Mouse (Mus musculus): ENCODE results near the gene Nrcam.

The Nrcam gene

GRCm38 (mm10) chr12:44432727-44433126 lies 104.0 kb downstream of the Nrcam start:
- DNase-seq (ENCODE audit: low spot score in 2 of 2), result no peak

DNA sequence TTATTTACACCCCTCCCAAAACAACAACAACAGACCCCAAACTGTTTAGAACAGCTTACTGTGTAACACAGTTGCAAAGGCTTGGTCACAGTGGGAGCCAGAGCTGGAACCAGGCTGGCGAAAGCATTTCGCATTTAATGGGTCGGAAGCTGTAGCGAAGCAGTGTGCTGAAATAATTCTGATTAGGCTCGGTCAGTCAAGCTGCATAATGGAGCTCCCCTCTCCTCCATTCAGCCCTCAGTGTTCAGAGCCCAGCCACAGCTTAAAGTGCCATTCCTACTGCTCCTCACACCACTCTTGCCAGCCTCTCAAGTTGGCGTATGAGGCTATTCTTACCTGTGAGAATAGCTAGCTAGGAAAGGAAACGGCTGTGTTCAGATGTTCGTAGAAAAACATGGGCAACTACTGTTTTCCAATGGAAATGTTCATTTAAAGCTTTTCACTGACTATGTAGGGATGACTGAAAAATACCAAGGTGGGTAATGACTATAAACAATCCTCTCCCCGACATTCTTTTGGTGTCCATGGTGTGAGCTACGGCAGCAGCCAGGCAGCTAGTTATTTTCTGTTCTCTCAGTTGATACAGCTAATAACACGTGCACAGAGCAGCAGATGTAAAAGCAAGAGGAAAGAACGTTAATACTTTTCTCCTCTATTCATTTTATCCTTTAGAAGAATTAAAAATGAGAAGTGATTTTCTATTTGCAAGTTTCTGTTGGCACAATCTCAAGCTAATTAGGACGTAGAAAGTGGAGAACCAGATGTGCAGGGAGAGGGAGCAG lies 108.6 kb downstream of the Nrcam start:
- DNase-seq (ENCODE audit: low spot score in 2 of 2), result peak in 1 of 2 experiments; percentile 28

DNA sequence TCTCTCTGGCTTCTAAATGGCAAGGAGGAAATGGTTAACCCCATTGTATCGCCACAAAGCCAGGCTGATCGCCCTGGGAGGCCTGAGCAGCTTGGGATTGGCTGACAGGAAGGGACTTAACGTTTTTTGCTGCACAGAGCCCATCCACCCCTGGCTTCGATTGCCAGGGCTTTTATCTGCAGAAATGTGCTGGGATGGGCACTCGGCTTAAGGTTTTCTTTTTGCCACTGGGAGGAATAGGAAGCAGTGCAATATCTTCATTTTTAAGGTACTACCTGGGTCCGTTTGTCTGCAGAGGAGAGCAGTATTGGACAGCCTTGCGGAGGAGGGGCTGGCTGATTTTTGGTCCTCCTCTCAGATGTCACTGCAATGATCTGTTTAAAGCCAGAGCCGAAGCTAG lies 110.2 kb downstream of the Nrcam start:
- no peak for DNase-seq (ENCODE audit: low spot score in 2 of 2)

GRCm38 (mm10) chr12:44440230-44440629 lies 111.5 kb downstream of the Nrcam start:
- DNase-seq (ENCODE audit: low spot score in 2 of 2), result no peak

- DNase-seq (ENCODE audit: low spot score in 2 of 2), result no peak
These were observed 122.2 kb downstream of the Nrcam start for GRCm38 (mm10) chr12:44450930-44451329.

DNA sequence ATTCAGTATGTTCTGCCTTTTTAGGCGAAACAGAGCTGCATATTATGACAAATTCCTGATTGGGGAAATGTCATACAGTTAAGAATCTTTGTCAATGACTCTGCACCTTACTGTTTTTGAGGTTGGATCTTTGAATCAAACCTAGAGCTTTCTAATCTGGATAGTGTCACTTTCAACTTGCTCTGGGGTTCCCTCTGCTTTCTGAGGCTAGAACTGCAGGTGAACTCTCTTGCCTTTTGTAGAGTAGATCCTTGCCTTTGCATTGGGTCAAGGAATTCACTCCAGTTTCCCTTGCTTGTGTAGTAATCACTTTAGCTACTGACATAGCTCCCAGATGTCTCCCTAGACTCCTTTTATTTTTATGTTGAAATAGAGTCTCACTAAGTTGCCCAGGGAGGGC lies 123.1 kb downstream of the Nrcam start:
- peak in 1 of 2 experiments; percentile 37 for DNase-seq (ENCODE audit: low spot score in 2 of 2)

DNA sequence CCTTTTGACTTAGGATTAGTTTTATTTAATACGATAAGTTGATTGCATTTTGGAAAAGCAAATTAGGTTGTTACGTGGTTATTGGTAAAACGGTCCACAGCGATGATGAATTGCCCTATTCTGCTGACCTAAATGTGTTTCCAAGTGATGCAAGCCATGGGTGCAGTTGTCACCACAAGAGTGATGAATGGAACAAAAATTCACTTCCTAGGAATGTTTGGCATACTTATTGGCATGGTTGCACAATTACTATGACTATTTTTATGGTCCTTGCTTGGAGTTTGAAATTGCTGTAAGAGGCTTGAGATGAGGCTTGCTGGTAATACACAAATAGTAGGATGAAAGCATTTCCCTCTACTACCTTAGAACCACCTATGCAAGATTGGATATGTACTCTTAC lies 125.1 kb downstream of the Nrcam start:
- DNase-seq (ENCODE audit: low spot score in 2 of 2), result no peak

DNA sequence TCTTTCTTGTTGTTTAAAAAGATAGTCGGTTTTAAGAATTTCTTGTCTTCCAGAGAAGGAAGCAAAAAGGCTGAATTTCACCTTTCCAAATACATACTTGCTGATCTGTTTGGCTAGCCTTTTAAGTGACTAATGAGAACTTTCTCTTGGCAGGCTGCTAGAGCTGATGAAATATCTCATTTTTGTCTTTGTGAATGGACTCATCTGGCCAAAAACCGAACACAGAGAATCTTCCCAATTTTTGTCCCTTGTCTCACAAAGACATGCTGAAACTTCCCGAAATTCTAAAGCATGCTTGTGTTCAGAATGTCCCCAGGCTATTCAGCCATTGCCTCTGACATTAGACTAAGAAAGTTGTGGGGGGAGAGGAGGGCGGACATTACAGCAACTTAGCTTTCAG lies 129.3 kb downstream of the Nrcam start:
- no peak for DNase-seq (ENCODE audit: low spot score in 2 of 2)

DNA sequence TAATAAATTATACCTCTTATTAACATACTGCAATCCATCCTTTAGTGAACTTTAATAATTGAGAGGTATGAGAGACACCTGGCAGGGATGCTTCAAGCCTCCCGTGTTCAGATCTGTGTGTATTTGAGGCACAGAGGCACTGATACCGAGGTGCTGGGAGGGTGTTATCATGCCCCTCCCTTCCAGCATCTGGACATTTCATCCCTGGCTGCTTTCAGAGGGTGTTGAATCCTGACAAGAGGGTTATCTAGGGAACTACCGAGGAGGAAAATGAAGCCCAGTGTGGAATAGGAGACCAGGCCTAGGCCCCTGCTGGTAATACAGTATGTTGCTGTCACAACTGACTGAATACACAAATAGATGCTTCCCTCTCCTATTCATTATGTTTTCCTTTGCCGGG lies 133.8 kb downstream of the Nrcam start:
- no peak for DNase-seq (ENCODE audit: low spot score in 2 of 2)

- no peak for DNase-seq (ENCODE audit: low spot score in 2 of 2)
These were observed 134.3 kb downstream of the Nrcam start for GRCm38 (mm10) chr12:44462976-44463375.

GRCm38 (mm10) chr12:44471073-44471472 lies 142.4 kb downstream of the Nrcam start:
- DNase-seq (ENCODE audit: low spot score in 2 of 2), result no peak

GRCm38 (mm10) chr12:44475355-44475754 lies 146.7 kb downstream of the Nrcam start:
- DNase-seq (ENCODE audit: low spot score in 2 of 2), result no peak

DNA sequence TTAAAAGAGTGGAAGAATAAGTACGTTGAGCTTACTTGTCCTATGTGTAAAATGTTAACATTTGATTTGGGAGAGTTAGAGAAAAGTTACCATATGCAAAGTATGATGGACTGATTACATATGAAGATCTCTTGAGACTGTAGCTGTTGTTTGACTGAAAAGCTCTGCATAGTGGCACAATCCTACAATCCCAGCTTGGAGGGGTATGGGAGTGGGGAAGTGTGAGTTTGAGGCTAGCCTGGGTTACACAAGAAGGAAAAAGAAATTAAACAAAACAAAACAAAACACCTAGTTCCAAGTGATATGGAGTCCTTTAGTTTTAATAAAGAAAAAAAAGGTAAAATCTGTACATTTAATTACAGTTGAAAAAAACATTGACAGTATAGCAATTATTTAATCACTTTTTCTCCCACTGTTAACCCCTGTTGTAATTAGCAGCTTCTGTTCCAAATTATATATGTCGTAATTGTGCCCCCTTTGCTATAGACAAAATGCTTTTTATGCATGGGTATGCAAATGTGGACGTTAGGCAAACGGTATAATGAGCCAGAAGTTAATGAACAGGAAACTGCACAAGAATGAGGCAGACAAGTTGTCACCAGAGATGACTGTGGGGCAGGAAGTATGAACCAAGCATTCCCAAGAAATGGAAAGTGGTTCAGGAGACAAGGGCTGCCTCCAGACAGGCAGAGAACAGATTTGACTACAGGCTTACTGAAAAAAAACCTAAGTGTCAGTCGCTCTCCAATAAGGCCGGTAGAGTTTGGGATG lies 150.8 kb downstream of the Nrcam start:
- DNase-seq (ENCODE audit: low spot score in 2 of 2), result no peak

- DNase-seq (ENCODE audit: low spot score in 2 of 2), result no peak
These were observed 151.3 kb downstream of the Nrcam start for GRCm38 (mm10) chr12:44480031-44480419.

DNA sequence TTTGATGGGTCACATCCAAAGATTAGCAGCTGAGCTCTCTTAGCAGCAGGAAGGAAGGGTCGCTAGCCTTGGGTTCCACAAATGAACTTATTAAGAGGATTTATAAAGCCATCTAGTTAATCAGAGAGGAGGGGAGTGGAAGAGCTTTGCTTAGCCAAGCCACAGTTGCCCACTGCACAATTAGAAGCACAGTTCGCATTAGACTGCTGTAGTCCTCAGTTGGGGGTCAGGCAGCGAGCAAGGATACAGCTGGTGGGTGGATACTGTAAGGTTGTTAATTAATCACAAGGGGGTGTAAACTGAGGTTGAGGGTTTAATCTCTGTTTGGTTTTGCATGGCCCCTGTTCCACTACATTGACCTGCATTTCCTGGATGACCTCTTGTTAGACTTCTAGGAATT lies 152.7 kb downstream of the Nrcam start:
- no peak for DNase-seq (ENCODE audit: low spot score in 2 of 2)

DNA sequence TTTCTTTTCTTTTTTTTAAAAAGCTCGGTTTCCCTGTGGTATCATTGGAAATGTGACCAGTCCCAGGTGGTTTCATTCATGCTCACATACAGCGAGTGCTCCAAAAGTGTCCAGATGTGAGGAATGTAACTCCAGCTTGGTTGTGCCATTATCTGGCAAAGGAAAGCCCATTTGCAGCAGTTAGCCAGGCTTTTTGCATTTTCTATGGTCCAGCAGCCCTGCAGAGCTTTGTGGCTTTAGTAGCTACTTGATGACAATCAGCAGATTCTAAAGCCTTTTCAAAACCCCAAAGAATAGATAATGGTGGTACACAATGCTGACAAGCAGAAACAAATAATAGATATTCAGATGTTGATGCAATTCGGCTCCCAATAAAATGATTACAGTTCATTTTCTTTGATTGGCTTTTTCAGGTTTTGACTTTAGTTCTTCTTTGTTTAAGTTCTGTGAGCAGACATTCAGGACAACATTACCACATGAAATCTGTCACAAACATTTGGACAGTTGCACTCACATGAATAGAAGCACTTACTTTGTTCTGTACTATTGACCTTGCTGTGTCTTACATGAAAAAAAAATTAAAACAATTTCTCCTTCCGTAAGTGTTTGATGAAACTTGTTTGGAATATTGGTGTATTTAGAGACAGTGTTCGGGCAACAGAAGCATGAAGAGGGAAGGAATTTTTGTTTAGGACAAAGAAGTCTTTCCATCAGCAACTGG lies 164.2 kb downstream of the Nrcam start:
- no peak for DNase-seq (ENCODE audit: low spot score in 2 of 2)

DNA sequence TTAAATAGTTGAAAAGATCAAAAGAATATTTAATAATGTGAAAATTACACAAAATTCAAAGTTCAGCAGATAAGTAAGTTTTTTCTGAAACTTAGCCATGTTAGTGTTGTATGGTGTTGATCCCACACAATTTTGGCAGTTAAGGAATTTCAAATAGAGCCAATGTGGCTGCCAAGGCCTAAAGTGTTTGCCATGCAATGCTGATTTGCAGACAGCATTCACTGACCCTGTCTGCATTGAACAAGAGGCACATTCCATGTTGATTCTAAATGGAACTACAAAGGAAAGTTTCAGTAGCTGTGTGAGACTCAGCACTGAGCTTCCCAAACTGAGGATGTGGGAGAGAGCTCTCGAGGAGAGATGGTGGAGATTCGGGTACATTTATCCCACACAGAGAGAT lies 169.1 kb downstream of the Nrcam start:
- DNase-seq (ENCODE audit: low spot score in 2 of 2), result no peak

- no peak for DNase-seq (ENCODE audit: low spot score in 2 of 2)
These were observed 170.2 kb downstream of the Nrcam start for GRCm38 (mm10) chr12:44498872-44499271.

- no peak for DNase-seq (ENCODE audit: low spot score in 2 of 2)
These were observed 173.3 kb downstream of the Nrcam start for GRCm38 (mm10) chr12:44501807-44502487.

GRCm38 (mm10) chr12:44503737-44504136 lies 175.1 kb downstream of the Nrcam start:
- peak in 1 of 2 experiments; percentile 50 for DNase-seq (ENCODE audit: low spot score in 2 of 2)

GRCm38 (mm10) chr12:44508635-44509034 lies 179.9 kb downstream of the Nrcam start:
- DNase-seq (ENCODE audit: low spot score in 2 of 2), result no peak

All from frontal cortex, postnatal 36 days (tissue).